Mouse (Mus musculus) adrenal gland, postnatal 36 days (tissue): ENCODE measurements at regions not wholly inside any gene's neighbourhood (a gene's known extent, or its start where the extent isn't known, plus 50 kb on each side); places are given as distances from the start of the nearest gene placed in this dataset.
A peak's percentile ranks its signal among the peaks of the same experiment; 100 is the strongest.

ENCODE experiments used
- DNase-seq, 2 experiments: peaks; one replicate each; pipeline ENCODE4 v3.0.0; 2021; ENCODE audit warnings: mixed read lengths in 1 of 2

DNA sequence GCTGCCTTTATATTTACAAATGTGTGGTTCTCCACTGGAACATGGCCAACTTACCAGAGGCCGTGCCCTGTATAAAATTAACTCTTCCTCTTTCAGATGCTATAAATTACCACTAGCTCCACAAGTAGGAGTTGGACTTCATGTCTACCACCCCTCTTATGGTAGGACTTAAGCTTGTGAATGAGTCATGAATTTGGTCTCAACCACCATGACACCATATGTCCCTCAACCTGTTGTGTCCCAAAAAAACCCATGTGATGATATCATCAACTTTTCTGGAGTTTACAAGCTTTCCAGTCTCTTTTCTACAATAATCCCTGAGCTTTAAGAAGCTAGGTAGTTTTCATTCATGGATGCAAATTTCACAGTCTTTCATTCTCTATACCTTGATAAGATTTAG, 1951.4 kb downstream of the Pcdh7 start:
- DNase-seq: no peak

DNA sequence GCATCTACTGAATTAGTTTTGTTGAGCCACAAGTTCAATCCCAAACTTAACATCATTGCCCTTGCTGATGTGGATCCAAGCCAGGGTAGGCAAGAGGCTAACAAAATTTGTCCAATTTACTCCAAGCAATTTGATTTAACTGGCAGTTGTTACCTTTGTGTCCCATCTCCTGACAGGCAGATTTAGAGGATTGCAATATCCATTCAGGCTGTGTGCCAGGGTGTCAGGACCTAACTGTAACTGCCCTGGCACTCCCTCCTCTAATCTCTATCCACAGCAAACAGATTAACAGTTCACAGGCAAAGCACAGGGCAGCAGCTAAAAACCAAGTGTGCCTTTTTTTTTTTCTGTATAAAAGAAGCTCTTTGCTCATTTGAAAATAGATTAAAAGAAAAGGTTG, 1982.2 kb downstream of the Pcdh7 start:
- DNase-seq: peak in 1 of 2 experiments; percentile 1

DNA sequence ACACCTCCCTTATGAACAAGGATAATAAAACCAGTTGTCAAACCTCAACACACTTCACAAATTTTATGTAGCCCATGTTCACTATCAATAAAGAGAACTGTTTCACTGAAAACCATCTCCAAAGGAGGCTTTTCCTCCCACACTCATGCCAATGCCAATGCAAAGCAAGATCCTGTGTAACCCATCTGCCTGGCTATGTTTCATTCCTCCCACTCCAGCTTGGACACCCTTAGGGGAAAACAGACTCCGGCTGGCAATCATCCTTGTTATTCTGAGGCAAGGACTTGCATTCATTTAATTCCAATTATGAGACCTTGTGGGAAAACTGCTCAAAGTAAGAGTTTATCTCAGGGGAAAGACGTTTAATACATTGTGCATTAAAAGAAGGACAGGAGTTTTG, 1997.7 kb downstream of the Pcdh7 start:
- no peak for DNase-seq

DNA sequence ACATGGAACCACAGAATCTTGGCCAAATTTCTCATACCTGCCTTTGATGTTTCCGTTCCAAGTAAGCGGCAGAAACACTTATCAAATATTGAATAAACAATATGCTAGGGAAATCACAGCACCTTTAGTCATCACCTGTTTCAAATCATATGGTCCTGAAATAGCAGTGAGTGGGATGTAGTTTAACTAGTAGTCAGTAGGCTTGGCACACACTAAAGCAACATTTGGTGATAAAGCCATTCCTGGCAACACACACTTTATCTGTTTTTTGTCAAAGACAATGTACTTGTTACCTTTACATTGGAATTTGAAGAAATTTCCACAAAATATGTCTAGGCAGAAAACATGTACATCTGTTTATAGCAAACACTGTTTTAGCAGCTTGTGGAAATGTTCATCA, 2038.5 kb downstream of the Pcdh7 start:
- no peak for DNase-seq

DNA sequence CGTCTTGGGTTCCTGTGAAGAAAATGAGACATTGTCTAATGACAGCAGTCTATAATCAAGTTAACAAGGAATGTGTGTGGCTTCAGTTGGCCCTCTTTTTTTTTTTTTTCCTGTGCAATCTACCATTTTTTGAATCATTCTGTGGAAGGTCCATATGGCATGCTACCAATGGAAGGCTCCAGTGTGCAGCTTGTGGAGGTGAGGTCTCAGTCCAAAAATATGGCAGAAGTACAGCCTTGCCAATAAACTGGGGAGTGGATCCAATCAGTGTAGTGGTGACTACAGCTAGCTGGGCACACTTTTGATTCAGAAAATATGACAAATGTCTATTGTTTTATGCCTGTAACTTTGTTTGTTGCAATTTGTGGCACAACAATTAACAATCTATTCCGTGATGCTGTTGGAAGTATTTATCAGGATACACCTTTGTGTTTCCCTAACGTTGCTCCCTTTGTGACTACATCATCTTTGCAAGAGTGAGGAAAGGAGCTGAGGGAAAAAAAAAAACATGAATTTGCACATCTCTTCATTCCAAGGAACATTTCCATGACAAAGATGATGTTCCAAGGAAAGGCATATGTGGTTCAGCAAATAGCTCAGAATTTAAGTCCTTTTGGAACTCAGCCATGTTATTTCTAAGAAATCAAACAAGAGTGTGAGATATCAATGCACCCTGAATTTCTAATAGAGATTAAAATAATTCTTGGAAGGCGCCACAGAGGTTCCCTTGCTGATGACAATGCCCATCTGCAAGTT, 2039.1 kb downstream of the Pcdh7 start:
- no peak for DNase-seq
